Mouse (Mus musculus) CD4-positive helper T cell, adult 2 months (primary cell): ENCODE results near the gene Rffl.
A peak's percentile ranks its signal among the peaks of the same experiment; 100 is the strongest.

ENCODE experiments used
- DNase-seq: peaks from one replicate; pipeline ENCODE4 v3.0.0-alpha.2; 2012; ENCODE audit warnings: low read depth, missing footprints, low spot score

The Rffl gene

GRCm38 (mm10) chr11:82764438-82764924 lies 106.5 kb downstream of the Rffl start:
- no peak for DNase-seq

- peak; percentile 95 for DNase-seq
Measured at GRCm38 (mm10) chr11:82763742-82764437, 107.1 kb downstream of the Rffl start, which contains the start of the genes Cct6b and Zfp830. TSS of gene Cct6b (minus strand) at chr11:82764321. TSS of gene Zfp830 (plus strand) at chr11:82764345.

GRCm38 (mm10) chr11:82763261-82763660 lies 107.7 kb downstream of the Rffl start:
- peak; percentile 35 for DNase-seq

- DNase-seq = no peak
Measured at GRCm38 (mm10) chr11:82762286-82762829, 108.7 kb downstream of the Rffl start.

- DNase-seq = no peak
Measured at GRCm38 (mm10) chr11:82755919-82756318, 115.1 kb downstream of the Rffl start.
